Mouse (Mus musculus) ovary, adult 2 months (tissue): ENCODE data around the gene L1td1. TPM values are rescaled to one million over a fixed set of nuclear protein-coding genes. Genes with fewer than 3 reads are reported as not detected.

Experiments
- polyA plus RNA-seq: library from polyadenylated mRNA; depleted of rRNA; stranded (reverse); fragments of >200 nt; gene quantifications from 2 replicates; pipeline ENCODE4 v1.2.3, GENCODE M21; 2012; rRNA removed

The L1td1 gene
- not detected in 2 replicates for polyA plus RNA-seq

DNA sequence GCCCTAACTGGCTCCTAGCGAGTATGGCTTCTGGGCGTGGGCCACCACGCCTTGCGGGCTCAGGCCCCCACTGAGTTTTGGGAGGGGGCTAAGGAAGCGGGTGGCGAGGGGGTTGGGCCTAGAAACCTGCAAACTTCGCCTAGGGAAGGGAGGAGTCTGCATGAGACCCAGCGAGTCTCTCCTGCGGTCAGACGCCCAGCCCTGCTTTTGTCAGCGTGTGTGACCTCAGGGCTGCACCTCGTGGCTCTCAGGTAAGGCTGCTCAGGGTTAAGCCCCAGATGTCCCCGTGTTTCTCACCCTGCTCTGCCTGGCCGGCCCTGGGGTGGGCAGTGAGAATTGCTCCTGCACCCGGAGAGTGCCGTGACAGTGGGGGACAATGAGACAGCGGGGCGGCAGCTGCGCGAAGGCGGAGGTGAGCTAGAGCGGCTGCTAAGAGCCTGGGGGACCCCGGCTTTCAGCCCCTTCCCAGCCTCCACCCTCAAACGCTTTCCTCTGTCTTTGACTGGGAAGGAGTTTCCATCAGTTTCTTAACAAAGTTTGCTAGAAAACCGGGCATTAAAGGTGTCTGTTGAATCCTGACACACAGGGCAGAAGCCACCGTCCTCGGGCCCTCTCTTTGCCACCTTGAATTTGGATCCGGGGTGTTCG lies at the start of gene L1td1:
TSS of gene L1td1 (plus strand) at position 145 of the 648 bp plus-strand sequence.

Other genes with a start within 250 kb of the L1td1 start
- gene Kank4, start 90.8 kb downstream of the L1td1 start, polyA plus RNA-seq: 4.0 and 5.6 TPM in 2 replicates
- not detected in 2 replicates for gene I0C0044D17Rik, start 97.1 kb downstream of the L1td1 start, polyA plus RNA-seq
- gene Usp1, start 197.1 kb downstream of the L1td1 start, polyA plus RNA-seq: 262 and 598 TPM in 2 replicates